Mouse (Mus musculus) right cerebral cortex, postnatal 25 days (tissue): ENCODE results near the gene Cuta.

Experiments
- DNase-seq: peaks from one replicate; pipeline ENCODE4 v3.0.0; 2022

The Cuta gene

GRCm38 (mm10) chr17:26953726-26954125 is 14.4 kb upstream of the Cuta start:
- no peak for DNase-seq

GRCm38 (mm10) chr17:26953201-26953600 is 13.8 kb upstream of the Cuta start:
- DNase-seq = no peak

GRCm38 (mm10) chr17:26951952-26952877 is 12.8 kb upstream of the Cuta start:
- no peak for DNase-seq

GRCm38 (mm10) chr17:26951406-26951805 is 12.0 kb upstream of the Cuta start:
- DNase-seq = peak; percentile 82

- DNase-seq = no peak
These were observed 11.4 kb upstream of the Cuta start for GRCm38 (mm10) chr17:26950560-26951288.

GRCm38 (mm10) chr17:26949866-26950265 is 10.5 kb upstream of the Cuta start:
- peak; percentile 51 for DNase-seq

GRCm38 (mm10) chr17:26949051-26949577 is 9.7 kb upstream of the Cuta start:
- peak; percentile 48 for DNase-seq

GRCm38 (mm10) chr17:26948316-26949050 is 9.1 kb upstream of the Cuta start:
- DNase-seq = peak; percentile 77

GRCm38 (mm10) chr17:26947231-26948100 is 8.1 kb upstream of the Cuta start:
- DNase-seq = peak; percentile 47

- DNase-seq = peak; percentile 78
These were observed 7.2 kb upstream of the Cuta start for GRCm38 (mm10) chr17:26946567-26946966.

- no peak for DNase-seq
These were observed 6.6 kb upstream of the Cuta start for GRCm38 (mm10) chr17:26945824-26946495.

- DNase-seq = no peak
These were observed 2.6 kb upstream of the Cuta start for GRCm38 (mm10) chr17:26941841-26942570.

- DNase-seq = peak; percentile 50
These were observed 1.8 kb upstream of the Cuta start, which contains the start of gene Syngap1 for GRCm38 (mm10) chr17:26941031-26941789. Gene Syngap1, plus strand, starts transcription at chr17:26941253.

GRCm38 (mm10) chr17:26939973-26940300 is 568 bp upstream of the Cuta start:
- DNase-seq = no peak

GRCm38 (mm10) chr17:26938731-26939130 is 638 bp downstream of the Cuta start:
- DNase-seq = no peak

- no peak for DNase-seq
These were observed 1.3 kb downstream of the Cuta start for GRCm38 (mm10) chr17:26937883-26938695.

GRCm38 (mm10) chr17:26936921-26937695 is 2.3 kb downstream of the Cuta start:
- no peak for DNase-seq

- DNase-seq = no peak
These were observed 2.9 kb downstream of the Cuta start for GRCm38 (mm10) chr17:26936453-26936852.
